Mouse (Mus musculus) C2C12 (cell line): ENCODE measurements at regions not wholly inside any gene's neighbourhood (a gene's known extent, or its start where the extent isn't known, plus 50 kb on each side); places are given as distances from the start of the nearest gene placed in this dataset.

Experiments
- CEBPB ChIP-seq: IDR thresholded peaks from one replicate; pipeline ENCODE4 v1.6.1; 2011; ENCODE audit warnings: low read depth, mild to moderate bottlenecking, control low read depth, moderate library complexity
- CTCF ChIP-seq: IDR thresholded peaks from one replicate; pipeline ENCODE4 v1.5.1; 2011; ENCODE audit not compliant: control insufficient read depth, insufficient read depth, insufficient read length
- MAX ChIP-seq: IDR thresholded peaks from one replicate; pipeline ENCODE4 v1.6.1; 2011; ENCODE audit warnings: mild to moderate bottlenecking, control low read depth
- MYOD1 ChIP-seq: IDR thresholded peaks from one replicate; pipeline ENCODE4 v1.6.1; 2011; ENCODE audit warnings: low read depth; ENCODE audit not compliant: control insufficient read depth, insufficient read length
- MYOG ChIP-seq: IDR thresholded peaks from one replicate; pipeline ENCODE4 v1.6.1; 2011; ENCODE audit not compliant: control insufficient read depth, insufficient read length; ENCODE audit errors: extremely low read depth
- USF1 ChIP-seq: IDR thresholded peaks from one replicate; pipeline ENCODE4 v1.6.1; 2011; ENCODE audit warnings: low read depth, mild to moderate bottlenecking, control low read depth, moderate library complexity

DNA sequence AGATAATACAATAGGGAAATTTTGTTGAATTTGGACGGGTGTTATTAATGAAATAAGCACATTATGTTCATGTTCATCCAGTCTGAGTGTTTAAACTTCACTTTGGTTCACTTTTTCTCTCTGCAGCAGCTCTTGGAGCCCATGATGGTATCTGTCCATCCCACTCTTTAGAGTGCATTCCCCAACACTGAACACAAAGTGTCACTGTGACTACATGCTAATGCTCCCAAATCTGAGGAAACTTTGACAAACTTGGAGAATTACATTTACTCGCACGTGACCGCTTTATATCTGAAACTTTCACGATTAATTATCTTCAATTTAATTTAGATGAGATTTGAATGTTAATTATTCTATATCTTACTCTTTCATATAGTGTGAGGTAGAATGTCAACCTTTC lies 250.8 kb downstream of the Pou4f1 start:
- no peak for TF ChIP-seq CTCF
- TF ChIP-seq USF1 = no peak
- TF ChIP-seq CEBPB = no peak
- TF ChIP-seq MYOD1 = no peak
- TF ChIP-seq MAX = no peak
- TF ChIP-seq MYOG = no peak
